Mouse (Mus musculus) embryonic facial prominence, embryonic 12.5 days (tissue): Measurements from ENCODE around the gene Txk. TPM values are rescaled to one million over a fixed set of nuclear protein-coding genes. Genes with fewer than 3 reads are reported as not detected.
A peak's percentile ranks its signal among the peaks of the same experiment; 100 is the strongest.

Source experiments
- ATAC-seq: fragments of 200-750 bp; cut with Nextera tagmentation; 2 replicates; pipeline ENCODE4 v1.8.0; 2017; ENCODE audit not compliant: insufficient number of reproducible peaks, insufficient read depth, low FRiP score, low TSS enrichment
- H3K27ac ChIP-seq: fragments of 300-500 bp; sonication (generic); 2 replicates; pipeline ENCODE4 v1.5.1; 2016; ENCODE audit warnings: mild to moderate bottlenecking
- H3K27me3 ChIP-seq: fragments of 300-500 bp; sonication (generic); 2 replicates; pipeline ENCODE4 v1.6.1; 2016; ENCODE audit warnings: mild to moderate bottlenecking, moderate library complexity
- H3K36me3 ChIP-seq: fragments of 300-500 bp; sonication (generic); 2 replicates; pipeline ENCODE4 v1.6.1; 2016; ENCODE audit warnings: mild to moderate bottlenecking
- H3K4me1 ChIP-seq: fragments of 300-500 bp; sonication (generic); 2 replicates; pipeline ENCODE4 v1.6.1; 2016
- H3K4me2 ChIP-seq: fragments of 300-500 bp; sonication (generic); replicated peaks from 2 replicates; pipeline ENCODE4 v1.6.1; 2016; ENCODE audit warnings: mild to moderate bottlenecking, moderate library complexity
- H3K4me3 ChIP-seq: fragments of 300-500 bp; sonication (generic); 2 replicates; pipeline ENCODE4 v1.5.1; 2016; ENCODE audit warnings: mild to moderate bottlenecking
- H3K9ac ChIP-seq: fragments of 300-500 bp; sonication (generic); 2 replicates; pipeline ENCODE4 v1.6.1; 2016; ENCODE audit warnings: mild to moderate bottlenecking, moderate library complexity
- H3K9me3 ChIP-seq: fragments of 300-500 bp; sonication (generic); 2 replicates; pipeline ENCODE4 v1.6.1; 2016; ENCODE audit warnings: mild to moderate bottlenecking, moderate library complexity
- WGBS: fragments of 180-500 bp; shearing (Covaris S2); methylation state at CpG from one replicate; pipeline ENCODE4 v1.1.7; 2016; 5-methylcytosine and 5-hydroxymethylcytosine counted together
- polyA plus RNA-seq: library from polyadenylated mRNA; unstranded; fragments of >200 nt; fragmentation: Nextera tagmentation; extraction: Ambion mirVana; gene quantifications from 2 replicates; pipeline ENCODE4 v1.2.1, GENCODE M21; 2016

Txk gene
- 0.12 TPM in 1 of 2 replicates, not detected in the other for polyA plus RNA-seq

DNA sequence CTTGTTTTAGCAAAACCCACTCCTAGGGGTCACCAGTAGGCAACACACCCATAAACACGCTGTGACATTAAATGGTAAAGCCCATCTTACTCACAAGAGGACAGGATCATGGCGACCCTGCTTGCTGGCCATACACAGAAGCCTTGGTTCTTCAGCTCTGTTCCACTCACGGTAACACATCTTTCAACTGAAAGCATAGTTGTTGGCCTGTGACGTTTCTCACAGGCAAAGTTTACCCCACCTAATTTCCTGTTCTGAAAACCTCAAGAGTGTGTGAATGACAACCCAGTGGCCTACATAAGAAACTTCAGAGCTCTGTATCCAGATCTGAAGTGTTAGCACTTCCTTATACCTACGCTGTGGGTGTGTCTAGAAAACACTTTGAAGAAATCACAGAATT is at the start of gene Txk:
Gene Txk (minus strand): TSS at position 193 of the 400 bp plus-strand sequence.
- Histone ChIP-seq H3K27ac (no peak within 1 kb of the TSS), H3K4me1 (no peaks in the 10 kb centered on the region), H3K4me3 (no peak within 1 kb of the TSS), H3K27me3 (no peaks in the 10 kb centered on the region), H3K9ac (no peak within 1 kb of the TSS), H3K9me3 (no peaks in the 10 kb centered on the region), H3K36me3 (no peaks in the 10 kb centered on the region), H3K4me2 (no peak within 1 kb of the TSS)
- 85% methylated on average over 5 of the region's 5 CpGs for WGBS
- ATAC-seq: no peak

DNA sequence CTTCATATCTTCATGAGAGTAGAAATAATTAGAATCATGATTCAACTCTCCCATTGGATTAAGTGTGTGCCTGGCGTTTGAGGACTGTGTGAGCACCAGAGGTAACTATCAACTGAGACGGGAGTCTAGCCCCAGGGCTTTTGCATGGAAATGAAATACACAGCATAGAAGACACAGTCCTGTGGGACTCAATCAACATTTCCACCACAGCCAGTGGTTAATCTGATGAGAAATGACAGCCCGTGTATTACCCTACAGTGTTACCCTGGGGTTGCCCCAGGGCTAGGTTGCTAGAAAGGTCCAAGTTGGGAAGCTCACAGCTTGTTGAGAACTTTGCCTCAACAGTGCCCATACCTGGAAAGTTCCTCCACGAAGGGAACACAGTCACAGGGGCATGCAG is 46.0 kb upstream of the Txk start:
- H3K27ac ChIP-seq: no peak overlapping the region
- H3K36me3 ChIP-seq: no peaks in the 10 kb centered on the region
- H3K9me3 ChIP-seq: no peaks in the 10 kb centered on the region
- no peak for ATAC-seq
- no peaks in the 10 kb centered on the region for H3K27me3 ChIP-seq
- no peak overlapping the region for H3K9ac ChIP-seq
- no peak overlapping the region for H3K4me3 ChIP-seq
- no peak overlapping the region for H3K4me2 ChIP-seq
- H3K4me1 ChIP-seq: no peaks in the 10 kb centered on the region
- WGBS: 55% methylated on average over 4 of the region's 4 CpGs

DNA sequence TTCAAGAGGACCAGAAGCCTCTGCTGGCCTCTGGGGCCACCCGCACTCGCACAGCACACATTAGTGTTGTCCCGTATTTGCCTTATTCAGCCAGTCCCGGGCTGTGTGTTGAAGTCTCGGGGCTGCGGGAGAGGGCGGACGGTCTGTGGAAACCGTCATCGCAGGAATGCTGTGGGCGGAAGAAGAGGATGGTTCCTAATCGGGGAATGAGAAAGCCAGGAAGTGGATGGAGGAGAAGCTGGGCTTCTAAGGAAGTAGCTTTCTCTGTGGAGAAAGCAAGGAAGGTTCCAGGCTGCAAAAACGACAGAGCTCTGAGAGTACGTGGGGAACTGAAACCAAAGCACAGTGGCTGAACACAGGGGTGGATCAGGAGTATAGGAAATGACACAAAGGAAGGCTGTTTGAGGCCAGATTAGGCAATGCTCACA is 43.6 kb upstream of the Txk start:
- WGBS: 49% methylated on average over 14 of the region's 14 CpGs
- H3K4me2 ChIP-seq: peak overlapping the region; percentile 21; the same call in 1 of the 2 replicates
- H3K36me3 ChIP-seq: no peaks in the 10 kb centered on the region
- H3K9ac ChIP-seq: no peak overlapping the region
- H3K27me3 ChIP-seq: no peaks in the 10 kb centered on the region
- H3K9me3 ChIP-seq: no peaks in the 10 kb centered on the region
- 0 out of 2 replicates have a peak, but pooled peaks cover 5% of the 10 kb centered on the region for H3K4me1 ChIP-seq
- no peak overlapping the region for H3K4me3 ChIP-seq
- H3K27ac ChIP-seq: no peak overlapping the region
- no peak for ATAC-seq

DNA sequence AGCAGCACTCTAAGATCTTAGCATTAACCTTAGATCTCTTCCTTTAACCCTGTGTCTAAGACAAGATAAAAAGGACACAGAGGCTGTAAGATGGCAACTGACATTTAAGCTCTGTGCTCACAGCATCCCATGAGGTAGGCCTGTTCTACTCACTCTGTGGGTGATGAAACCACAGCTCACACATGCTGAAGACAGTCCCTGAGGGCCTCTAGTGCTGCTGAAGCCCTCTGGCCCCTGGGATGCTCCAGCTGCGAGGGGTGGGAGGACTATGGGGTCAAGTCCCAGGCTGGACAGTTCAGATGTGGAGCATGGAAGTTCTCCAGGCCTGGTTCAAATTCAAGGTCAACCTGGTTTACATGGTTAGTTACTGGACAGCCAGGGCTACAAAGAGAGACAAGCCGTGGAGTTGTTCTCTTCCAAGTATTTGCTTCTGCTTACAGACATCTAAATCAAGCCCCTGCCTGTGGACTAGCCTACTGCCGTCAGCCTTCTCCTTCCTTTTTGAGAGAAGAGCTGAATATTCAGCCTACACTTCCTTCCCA is 40.8 kb upstream of the Txk start:
- Histone ChIP-seq H3K27me3 (no peaks in the 10 kb centered on the region), H3K9me3 (no peaks in the 10 kb centered on the region), H3K9ac (no peak overlapping the region), H3K4me3 (no peak overlapping the region), H3K36me3 (no peaks in the 10 kb centered on the region), H3K4me1 (0 out of 2 replicates have a peak, but pooled peaks cover 5% of the 10 kb centered on the region), H3K27ac (no peak overlapping the region), H3K4me2 (no peak overlapping the region)
- WGBS: 72% methylated on average over 3 of the region's 3 CpGs
- no peak for ATAC-seq

DNA sequence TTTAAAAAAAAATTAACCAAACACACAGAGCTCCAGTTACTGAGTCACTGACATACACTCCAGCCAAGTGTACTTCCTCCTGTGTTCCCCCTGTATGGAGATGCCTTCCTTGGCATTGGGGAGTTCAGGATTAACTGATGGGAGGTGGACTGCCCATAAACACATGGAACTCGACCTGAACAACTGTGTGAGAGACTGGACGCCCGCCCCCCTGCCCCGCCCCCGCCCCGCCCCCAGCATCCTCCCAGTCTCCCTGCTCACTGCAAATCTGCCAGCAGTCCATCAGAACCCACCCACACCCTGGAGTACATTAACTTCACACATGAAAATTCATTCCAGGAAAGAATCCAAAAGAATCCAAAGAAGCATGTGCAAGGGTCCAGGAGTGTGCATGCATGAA is 39.2 kb upstream of the Txk start:
- Histone ChIP-seq H3K4me1 (0 out of 2 replicates have a peak, but pooled peaks cover 5% of the 10 kb centered on the region), H3K27ac (no peak overlapping the region), H3K4me2 (no peak overlapping the region), H3K9me3 (no peaks in the 10 kb centered on the region), H3K4me3 (no peak overlapping the region), H3K36me3 (no peaks in the 10 kb centered on the region), H3K9ac (no peak overlapping the region), H3K27me3 (no peaks in the 10 kb centered on the region)
- WGBS: 27% methylated on average over 6 of the region's 6 CpGs
- no peak for ATAC-seq

DNA sequence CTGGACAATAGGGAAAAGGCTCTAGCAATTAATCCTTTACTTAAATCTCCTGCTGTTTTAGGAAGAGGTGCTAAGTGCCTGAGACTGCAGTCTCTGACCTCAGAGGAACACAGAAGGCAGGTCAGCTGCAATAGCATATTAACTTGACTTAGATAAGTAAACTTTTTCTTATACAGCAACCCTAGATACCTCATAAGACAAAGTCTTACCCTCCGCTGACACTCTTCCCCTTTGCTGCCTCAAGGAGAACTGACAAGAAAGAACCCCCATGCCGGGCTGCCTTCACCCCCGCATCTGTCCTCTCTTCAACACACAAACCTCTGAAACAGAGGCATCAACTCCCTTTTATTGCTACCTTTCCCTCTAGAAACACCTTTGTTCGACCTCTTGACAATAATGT is 38.8 kb upstream of the Txk start:
- Histone ChIP-seq H3K27ac (no peak overlapping the region), H3K9ac (no peak overlapping the region), H3K4me2 (no peak overlapping the region), H3K36me3 (no peaks in the 10 kb centered on the region), H3K27me3 (no peaks in the 10 kb centered on the region), H3K4me3 (no peak overlapping the region), H3K9me3 (no peaks in the 10 kb centered on the region), H3K4me1 (0 out of 2 replicates have a peak, but pooled peaks cover 5% of the 10 kb centered on the region)
- no peak for ATAC-seq
- WGBS: 65% methylated on average over 4 of the region's 4 CpGs

DNA sequence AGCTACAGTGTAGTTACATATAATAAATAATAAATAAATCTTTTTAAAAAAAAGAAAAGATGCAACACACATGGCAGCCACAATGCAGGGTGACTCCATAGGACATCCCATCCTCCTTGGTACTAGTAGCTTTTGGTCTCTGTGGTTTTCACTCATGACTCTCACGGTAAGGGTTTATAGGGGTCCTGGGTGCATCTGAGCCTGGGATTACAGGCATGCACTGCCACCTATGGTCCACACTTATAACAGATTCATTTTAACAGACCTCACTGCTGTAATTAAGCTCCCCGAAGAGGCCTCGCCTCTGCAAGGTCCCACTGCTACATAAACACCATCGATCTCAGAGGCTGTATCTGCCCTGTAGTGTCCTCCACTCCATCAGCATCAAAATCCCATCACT is 32.9 kb upstream of the Txk start:
- no peak overlapping the region for H3K27ac ChIP-seq
- no peaks in the 10 kb centered on the region for H3K9me3 ChIP-seq
- no peak overlapping the region for H3K4me3 ChIP-seq
- no peaks in the 10 kb centered on the region for H3K27me3 ChIP-seq
- H3K4me2 ChIP-seq: no peak overlapping the region
- H3K36me3 ChIP-seq: no peaks in the 10 kb centered on the region
- 71% methylated on average over 4 of the region's 4 CpGs for WGBS
- H3K4me1 ChIP-seq: no peaks in the 10 kb centered on the region
- no peak for ATAC-seq
- no peak overlapping the region for H3K9ac ChIP-seq

DNA sequence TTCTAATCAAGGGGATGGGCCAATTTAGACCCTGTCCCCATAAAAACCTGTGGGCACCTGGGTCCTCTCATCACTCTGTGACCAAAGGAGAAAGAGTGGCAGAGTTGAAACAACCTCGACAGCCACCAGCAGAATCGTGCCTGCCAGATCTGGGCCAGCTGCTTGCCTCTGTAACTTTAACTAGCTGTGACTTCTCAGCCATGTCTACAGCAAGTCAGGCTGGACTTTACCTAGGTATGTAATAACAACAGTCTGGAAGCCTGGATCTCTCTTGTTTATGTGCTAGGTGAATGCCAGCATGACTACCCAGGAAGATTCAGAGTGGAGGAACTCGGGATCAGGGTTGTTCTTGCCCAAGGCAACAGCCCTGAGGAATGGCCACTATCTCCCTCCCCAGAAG is 32.1 kb upstream of the Txk start:
- ATAC-seq: no peak
- WGBS: 83% methylated on average over 3 of the region's 3 CpGs
- H3K27me3 ChIP-seq: no peaks in the 10 kb centered on the region

DNA sequence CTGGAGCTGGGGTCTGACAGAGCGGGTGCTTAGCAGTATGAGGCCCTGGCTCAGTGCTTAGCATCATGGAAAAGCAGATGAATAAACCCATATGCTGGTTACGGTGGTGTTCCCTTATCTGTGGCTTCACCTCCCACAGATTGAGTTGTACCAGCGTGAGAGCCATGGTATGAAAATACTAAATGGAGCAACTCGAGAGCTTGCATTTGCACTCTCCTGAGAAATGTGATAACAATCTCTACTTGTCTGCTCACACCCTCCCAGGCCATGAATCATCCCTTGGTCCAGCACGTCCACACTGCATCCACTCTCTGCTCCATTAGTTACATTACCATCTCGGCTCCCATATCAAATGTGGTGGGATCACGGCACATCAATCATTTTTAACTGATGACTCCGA is 31.4 kb upstream of the Txk start:
- Histone ChIP-seq H3K4me2 (no peak overlapping the region), H3K4me1 (no peaks in the 10 kb centered on the region), H3K27ac (no peak overlapping the region), H3K9me3 (no peaks in the 10 kb centered on the region), H3K36me3 (no peaks in the 10 kb centered on the region), H3K9ac (no peak overlapping the region), H3K4me3 (no peak overlapping the region), H3K27me3 (no peaks in the 10 kb centered on the region)
- 86% methylated on average over 8 of the region's 8 CpGs for WGBS
- no peak for ATAC-seq

More for the DNA sequence above, 32.1 kb upstream of the Txk start:
- Histone ChIP-seq H3K9ac (no peak overlapping the region), H3K4me1 (no peaks in the 10 kb centered on the region), H3K4me3 (no peak overlapping the region), H3K27ac (no peak overlapping the region), H3K36me3 (no peaks in the 10 kb centered on the region), H3K9me3 (no peaks in the 10 kb centered on the region), H3K4me2 (no peak overlapping the region)

DNA sequence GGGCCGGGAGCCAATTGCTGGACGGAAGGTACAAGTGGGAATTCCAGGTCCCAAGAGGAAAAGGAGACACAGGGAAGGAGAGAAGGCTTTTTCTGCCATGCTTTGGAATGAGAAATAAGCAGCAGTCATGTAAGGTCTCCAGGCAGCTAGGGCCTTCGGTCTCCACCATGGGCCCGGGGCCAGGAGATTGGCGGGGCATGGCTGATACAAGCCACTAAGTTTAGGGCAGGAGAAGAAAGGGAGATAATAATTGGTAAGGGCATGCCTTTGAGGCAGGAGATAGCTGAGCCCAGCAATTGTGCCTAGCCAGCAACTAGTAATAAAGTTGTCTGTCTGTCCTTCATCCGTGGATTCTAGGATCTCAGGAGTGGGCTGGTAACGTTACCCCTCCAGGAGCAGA is 30.5 kb upstream of the Txk start:
- 91% methylated on average over 7 of the region's 7 CpGs for WGBS
- Histone ChIP-seq H3K4me2 (no peak overlapping the region), H3K4me3 (no peak overlapping the region), H3K9ac (no peak overlapping the region), H3K36me3 (no peaks in the 10 kb centered on the region), H3K4me1 (no peaks in the 10 kb centered on the region), H3K9me3 (no peaks in the 10 kb centered on the region), H3K27ac (no peak overlapping the region), H3K27me3 (no peaks in the 10 kb centered on the region)
- no peak for ATAC-seq

DNA sequence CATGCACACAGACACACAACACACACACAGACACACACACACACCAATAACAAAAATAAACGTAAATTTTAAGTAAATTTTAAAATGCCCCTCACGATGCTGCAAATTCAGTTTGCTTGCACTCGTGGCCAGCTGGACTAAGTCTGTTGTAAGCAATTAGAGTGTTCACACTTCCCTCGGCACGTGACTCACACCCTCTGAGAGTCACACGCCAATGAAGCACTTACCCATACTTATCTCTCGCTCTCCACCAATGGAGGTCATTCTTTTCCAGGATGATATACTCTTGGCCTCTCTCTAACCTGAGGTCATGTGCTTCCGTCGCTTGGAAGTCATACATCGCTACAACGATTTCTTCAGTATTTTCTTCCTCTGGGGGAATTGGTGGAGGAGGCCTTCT is 29.2 kb upstream of the Txk start:
- no peak overlapping the region for H3K9ac ChIP-seq
- H3K9me3 ChIP-seq: no peaks in the 10 kb centered on the region
- H3K4me2 ChIP-seq: no peak overlapping the region
- H3K4me3 ChIP-seq: no peak overlapping the region
- H3K27me3 ChIP-seq: no peaks in the 10 kb centered on the region
- H3K27ac ChIP-seq: no peak overlapping the region
- no peak for ATAC-seq
- 83% methylated on average over 11 of the region's 11 CpGs for WGBS
- no peaks in the 10 kb centered on the region for H3K36me3 ChIP-seq
- H3K4me1 ChIP-seq: no peaks in the 10 kb centered on the region

DNA sequence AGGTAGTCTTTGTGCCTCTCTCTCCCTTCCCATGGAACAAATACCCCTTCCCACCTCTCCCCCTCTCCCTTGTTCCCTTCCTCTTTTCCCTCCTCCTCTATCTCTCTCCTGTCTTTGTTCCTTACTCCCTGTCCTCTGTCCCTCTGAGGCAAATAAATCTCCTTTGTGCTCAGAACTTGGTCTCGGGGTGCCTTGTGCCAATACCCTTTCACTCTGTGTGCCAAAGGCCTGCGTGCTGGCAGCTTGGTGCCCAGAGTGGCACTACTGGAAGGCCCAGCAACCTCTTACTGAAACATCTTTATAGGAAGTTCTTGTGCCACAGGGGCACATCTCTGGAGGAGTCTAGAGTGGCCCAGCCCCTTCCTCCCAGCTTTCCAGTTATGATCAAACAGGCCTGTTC is 24.0 kb upstream of the Txk start:
- Histone ChIP-seq H3K9ac (no peak overlapping the region), H3K27me3 (no peaks in the 10 kb centered on the region), H3K36me3 (no peaks in the 10 kb centered on the region), H3K4me2 (no peak overlapping the region), H3K4me1 (no peaks in the 10 kb centered on the region), H3K27ac (no peak overlapping the region), H3K4me3 (no peak overlapping the region), H3K9me3 (no peaks in the 10 kb centered on the region)
- ATAC-seq: no peak
- 87% methylated on average over 2 of the region's 2 CpGs for WGBS

DNA sequence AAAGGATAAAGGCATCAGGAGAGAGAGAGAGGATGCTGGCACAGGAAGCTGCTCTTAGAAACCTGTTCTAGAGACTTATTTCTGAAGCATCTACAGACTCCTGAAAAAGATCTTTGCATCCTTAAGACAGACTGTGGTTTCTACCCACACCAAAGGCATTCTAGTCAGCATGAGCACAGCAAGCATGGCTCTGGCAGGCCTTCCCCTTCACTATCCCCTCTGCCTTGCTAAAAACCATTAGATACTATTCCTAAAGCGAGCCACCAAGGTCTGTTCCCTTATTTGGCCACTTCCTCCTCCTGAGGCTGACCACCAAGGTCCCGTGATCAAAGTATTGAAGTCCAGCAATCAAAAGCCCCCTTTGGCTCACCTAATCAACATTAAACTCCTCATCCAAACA is 23.6 kb upstream of the Txk start:
- Histone ChIP-seq H3K4me3 (no peak overlapping the region), H3K27ac (no peak overlapping the region), H3K27me3 (no peaks in the 10 kb centered on the region), H3K4me1 (no peaks in the 10 kb centered on the region), H3K9me3 (no peaks in the 10 kb centered on the region), H3K9ac (no peak overlapping the region), H3K36me3 (no peaks in the 10 kb centered on the region), H3K4me2 (no peak overlapping the region)
- ATAC-seq: no peak
- WGBS: 77% methylated on average over 2 of the region's 2 CpGs
